Mouse (Mus musculus): ENCODE data around the gene Clec11a. TPM values are rescaled to one million over a fixed set of nuclear protein-coding genes. Genes with fewer than 3 reads are reported as not detected.

The Clec11a gene
- 1.2 and 1.4 TPM in 2 replicates for polyA plus RNA-seq (2012; rRNA removed)

- no peak for DNase-seq (ENCODE audit: low read depth, low spot score)
These were observed at the start of gene Clec11a for GRCm38 (mm10) chr7:44306516-44307240. TSS of gene Clec11a (minus strand) at chr7:44306902.

DNA sequence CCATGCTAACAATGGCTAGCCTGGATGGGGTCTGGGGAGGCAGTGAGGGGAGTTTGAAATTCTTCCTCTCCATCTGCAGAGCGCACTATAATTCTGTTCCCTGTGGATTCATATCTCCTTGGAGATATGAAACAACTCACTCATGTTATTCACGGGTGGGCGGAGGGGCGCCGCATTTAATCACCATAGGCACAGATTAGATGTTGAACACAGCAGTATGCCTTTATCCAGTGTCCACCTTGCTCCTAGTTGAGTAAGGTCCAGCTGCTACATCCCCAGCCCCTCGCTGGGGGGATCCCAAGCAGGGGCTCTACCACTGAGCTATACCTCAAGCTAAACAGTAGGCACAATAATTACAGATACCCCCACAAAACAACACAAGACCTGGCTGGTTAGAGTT, 48.7 kb upstream of the Clec11a start:
- 72% methylated on average over 6 of the region's 6 CpGs for WGBS
- DNase-seq (ENCODE audit: low read depth, low spot score), result no peak

More at GRCm38 (mm10) chr7:44306516-44307240, at the start of gene Clec11a:
- WGBS, result 74% methylated on average over 6 of the region's 6 CpGs

DNA sequence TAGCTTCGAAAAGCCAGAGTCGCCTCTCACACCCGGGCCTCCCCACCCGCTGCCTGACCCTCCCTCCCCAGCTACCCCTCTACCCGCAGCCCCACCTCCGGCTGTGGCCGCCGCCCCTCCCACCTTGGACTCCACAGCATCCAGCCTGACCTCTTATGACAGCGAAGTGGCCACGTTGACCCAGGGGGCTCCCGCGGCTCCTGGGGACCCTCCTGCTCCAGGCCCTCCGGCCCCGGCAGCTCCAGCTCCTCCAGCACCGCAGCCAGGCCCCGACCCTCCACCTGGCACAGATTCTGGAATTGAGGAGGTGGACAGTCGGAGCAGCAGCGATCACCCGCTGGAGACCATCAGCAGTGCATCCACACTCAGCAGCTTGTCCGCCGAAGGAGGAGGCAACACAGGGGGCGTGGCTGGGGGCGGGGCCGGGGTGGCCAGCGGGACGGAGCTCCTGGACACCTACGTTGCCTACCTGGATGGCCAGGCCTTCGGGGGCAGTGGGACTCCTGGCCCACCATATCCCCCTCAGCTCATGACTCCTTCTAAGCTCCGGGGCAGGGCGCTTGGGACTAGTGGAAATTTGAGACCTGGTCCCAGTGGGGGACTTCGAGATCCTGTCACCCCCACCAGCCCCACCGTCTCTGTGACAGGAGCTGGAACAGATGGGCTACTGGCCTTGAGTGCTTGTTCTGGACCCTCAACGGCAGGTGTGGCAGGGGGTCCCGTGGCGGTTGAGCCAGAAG, 47.1 kb upstream of the Clec11a start:
- no peak for DNase-seq (ENCODE audit: low read depth, low spot score)
- WGBS, result 2% methylated on average over 35 of the region's 35 CpGs

GRCm38 (mm10) chr7:44352750-44353600, 46.3 kb upstream of the Clec11a start:
- 5% methylated on average over 71 of the region's 71 CpGs for WGBS
- DNase-seq (ENCODE audit: low read depth, low spot score), result no peak

DNA sequence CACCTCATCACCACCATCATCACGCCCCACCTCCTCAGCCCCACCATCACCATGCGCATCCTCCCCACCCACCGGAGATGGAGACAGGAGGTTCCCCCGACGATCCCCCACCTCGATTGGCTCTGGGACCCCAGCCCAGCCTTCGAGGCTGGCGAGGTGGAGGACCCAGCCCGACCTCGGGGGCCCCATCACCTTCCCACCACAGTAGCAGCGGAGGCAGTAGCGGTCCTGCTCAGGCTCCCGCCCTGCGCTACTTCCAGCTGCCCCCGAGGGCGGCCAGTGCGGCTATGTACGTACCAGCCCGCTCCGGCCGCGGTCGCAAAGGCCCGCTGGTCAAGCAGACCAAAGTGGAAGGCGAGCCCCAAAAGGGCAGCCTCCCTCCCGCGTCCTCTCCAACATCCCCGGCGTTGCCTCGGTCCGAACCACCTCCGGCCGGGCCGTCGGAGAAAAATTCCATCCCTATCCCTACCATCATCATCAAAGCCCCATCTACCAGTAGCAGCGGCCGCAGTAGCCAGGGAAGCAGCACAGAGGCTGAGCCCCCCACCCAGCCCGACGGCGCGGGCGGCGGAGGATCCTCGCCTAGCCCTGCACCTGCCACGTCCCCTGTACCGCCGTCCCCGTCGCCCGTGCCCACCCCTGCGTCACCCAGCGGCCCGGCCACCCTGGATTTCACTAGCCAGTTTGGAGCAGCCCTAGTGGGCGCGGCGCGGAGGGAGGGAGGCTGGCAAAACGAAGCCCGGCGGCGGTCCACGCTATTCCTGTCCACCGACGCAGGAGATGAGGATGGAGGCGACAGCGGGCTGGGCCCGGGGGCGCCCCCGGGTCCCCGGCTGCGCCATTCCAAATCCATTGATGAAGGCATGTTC, 45.4 kb upstream of the Clec11a start:
- 7% methylated on average over 71 of the region's 71 CpGs for WGBS
- no peak for DNase-seq (ENCODE audit: low read depth, low spot score)

DNA sequence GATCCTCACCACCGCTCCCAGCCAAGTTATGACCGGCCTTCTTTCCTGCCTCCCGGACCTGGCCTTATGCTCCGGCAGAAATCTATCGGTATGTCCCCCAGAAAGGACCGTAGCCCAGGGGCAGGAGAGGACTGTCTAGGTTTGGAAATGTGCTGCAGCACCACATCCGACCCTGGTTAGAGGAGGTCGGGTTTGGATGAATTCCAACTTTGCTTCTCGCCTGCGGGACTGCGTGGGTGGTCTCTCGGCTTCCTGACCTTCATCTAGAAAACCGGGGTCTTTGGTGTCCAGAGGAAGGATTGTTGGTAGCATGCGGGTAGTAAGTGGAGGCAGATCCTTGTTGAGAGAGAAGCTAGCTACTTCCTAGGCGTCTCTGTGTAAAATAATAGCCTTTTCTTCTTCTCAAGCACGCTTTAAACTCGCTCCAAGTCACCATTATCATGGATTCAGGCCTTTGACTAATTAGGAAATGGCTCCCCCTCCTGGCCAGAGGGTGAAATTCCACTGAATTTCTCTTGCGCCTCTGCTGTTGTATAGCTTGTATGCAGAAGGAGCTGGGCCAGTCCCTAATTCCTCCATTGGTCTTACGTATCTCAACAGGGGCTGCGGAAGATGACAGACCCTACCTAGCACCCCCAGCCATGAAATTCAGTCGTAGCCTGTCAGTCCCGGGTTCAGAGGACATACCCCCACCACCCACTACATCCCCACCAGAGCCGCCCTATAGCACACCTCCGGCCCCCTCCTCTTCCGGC, 44.4 kb upstream of the Clec11a start:
- 8% methylated on average over 25 of the region's 25 CpGs for WGBS
- peak; percentile 63 for DNase-seq (ENCODE audit: low read depth, low spot score)

DNA sequence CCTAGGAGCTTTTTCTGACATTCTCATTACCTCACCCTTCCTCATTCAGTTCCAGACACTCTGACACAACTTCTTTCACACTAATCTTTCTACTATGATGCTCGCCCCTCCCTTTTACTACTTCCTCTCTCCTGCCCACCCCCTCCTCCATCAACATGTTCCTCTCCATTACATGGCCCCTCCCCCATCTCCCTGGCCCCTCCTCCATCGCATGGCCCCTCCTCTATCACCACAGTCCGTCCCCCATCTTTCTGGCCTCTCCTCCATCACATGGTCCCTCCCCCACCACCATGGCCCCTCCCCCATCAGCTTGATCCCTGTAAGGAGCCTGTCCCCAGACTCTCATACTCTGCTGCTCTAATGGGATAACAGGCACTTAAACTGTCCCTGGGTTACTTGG, 42.3 kb upstream of the Clec11a start:
- no peak for DNase-seq (ENCODE audit: low read depth, low spot score)
- WGBS, result 23% methylated on average over 3 of the region's 3 CpGs

DNA sequence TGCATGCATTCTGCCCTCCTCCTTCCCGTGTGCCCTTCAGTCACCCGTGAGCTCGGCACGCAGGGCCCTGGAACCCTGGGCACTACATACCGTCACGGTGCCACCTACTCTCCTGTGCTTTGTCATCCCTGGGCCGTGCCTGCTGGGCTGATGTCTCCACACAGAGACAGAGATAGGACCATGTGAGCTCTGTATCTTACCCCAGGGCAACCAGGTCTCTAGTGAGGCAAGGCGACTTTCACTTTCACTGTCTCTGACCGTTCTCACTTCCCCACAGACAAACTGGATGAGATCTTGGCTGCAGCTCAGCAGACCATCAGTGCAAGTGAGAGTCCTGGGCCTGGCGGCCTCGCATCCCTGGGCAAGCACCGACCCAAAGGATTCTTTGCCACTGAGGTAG, 37.9 kb upstream of the Clec11a start:
- 56% methylated on average over 12 of the region's 12 CpGs for WGBS
- DNase-seq (ENCODE audit: low read depth, low spot score), result no peak

DNA sequence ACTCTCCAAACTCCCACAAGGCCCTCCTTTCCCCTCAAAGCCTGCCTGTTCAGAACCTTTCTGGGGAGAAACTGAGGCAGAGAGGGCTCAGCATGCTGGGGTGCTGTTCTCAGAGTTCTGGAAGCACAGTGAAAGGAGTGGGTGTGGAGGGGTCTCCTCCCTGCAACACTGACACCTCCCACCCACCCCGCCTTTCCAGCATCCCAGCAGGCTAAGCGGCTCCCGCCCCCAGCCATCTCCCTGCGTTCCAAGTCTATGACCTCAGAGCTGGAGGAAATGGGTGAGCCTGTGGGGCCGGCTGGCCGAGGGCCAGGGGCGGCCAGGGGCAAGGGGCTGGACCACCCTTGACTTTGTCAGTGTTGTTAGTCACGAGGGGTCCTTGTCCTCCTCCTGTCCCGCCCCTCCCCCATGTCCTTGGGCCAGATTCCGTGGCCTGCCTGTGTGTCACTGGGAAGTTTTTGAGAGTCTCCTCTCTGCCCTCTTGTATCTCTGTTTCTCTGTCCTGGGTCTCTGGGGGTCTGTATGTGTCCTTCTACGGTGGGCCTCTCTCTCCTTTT, 36.8 kb upstream of the Clec11a start:
- WGBS, result 18% methylated on average over 11 of the region's 11 CpGs

DNA sequence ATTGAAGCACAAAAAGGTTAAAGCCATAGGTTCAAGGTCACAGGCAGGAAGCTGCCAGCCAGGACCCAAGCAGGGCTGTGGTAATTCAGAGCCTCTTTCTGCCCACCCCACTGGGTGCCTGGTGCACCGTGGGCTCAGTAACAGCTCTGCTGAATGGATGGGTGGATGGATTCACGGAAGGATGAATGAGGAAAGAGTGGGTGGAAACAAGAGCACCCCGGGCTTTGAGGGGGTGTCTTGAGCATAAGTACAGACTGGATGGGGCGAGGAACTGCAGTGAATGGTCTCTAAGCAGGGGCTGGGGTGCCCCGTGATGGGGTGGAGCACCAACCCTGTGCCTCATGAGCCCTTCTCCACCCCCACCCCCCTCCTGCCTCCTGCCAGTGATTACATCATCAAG, 35.0 kb upstream of the Clec11a start:
- WGBS, result 57% methylated on average over 5 of the region's 5 CpGs
- DNase-seq (ENCODE audit: low read depth, low spot score), result no peak

More for the DNA sequence above, 36.8 kb upstream of the Clec11a start:
- no peak for DNase-seq (ENCODE audit: low read depth, low spot score)

- 86% methylated on average over 10 of the region's 10 CpGs for WGBS
- DNase-seq (ENCODE audit: low read depth, low spot score), result no peak
These were observed 34.4 kb upstream of the Clec11a start for GRCm38 (mm10) chr7:44341119-44341518.

DNA sequence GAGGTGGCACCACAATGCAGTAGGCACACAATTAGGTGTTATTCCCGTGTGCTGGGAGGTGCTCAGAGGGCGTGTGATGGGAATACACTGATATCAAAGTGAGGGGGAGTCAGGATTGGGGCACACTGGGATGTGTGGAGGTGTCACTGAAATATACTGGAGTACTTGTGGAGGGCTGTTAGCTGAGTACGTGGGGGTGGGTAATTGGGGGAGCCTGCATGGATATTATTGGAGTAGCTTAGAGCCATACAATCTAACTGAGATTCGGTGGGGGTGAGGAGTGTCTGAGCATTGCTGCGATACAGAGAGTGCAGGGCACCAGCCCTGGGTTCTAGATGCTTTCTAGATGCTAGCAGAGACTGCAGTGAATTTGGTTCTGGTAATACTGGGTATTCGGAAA, 33.5 kb upstream of the Clec11a start:
- DNase-seq (ENCODE audit: low read depth, low spot score), result no peak
- 56% methylated on average over 6 of the region's 6 CpGs for WGBS

DNA sequence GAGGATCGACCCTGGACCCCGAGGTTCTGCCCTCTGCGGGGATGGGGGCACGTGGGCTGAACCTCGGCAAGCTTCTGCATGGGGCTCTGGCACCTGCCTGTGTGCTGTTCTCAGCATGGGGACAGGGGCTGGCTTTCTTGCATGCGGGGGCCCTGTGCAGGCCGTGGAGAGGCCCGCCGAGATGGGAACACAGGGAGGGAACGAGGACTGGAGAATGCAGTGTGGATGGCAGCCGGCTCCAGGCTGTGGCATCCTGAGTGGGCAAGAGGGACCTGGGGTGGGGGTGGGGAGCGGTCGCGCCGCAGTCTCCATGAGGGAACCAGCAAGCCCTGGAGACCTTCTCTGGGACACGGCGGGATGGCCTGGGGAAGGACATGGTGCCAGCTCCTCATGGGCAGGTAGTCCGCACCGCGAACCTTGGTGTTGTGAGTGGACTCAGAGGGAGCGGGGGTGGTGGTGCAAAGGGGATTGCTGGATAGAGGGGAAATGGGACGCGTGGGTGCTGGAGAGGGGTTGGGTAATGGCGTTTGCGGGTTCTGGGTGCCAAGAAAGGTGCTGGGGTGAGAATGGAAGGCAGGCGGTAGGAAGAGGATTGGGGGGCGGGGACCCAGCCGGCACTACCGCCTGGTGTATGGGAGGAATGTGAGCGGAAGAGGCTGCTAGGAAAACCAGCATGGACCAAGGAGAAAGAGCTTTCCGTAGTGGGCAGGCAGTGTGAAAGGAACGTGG, 30.6 kb upstream of the Clec11a start:
- DNase-seq (ENCODE audit: low read depth, low spot score), result no peak
- WGBS, result 8% methylated on average over 32 of the region's 32 CpGs

- WGBS, result 5% methylated on average over 42 of the region's 54 CpGs
These were observed 29.6 kb upstream of the Clec11a start for GRCm38 (mm10) chr7:44336046-44337021.

GRCm38 (mm10) chr7:44335031-44335878, 28.6 kb upstream of the Clec11a start:
- DNase-seq (ENCODE audit: low read depth, low spot score), result no peak
- 5% methylated on average over 39 of the region's 40 CpGs for WGBS

More at GRCm38 (mm10) chr7:44336046-44337021, 29.6 kb upstream of the Clec11a start:
- no peak for DNase-seq (ENCODE audit: low read depth, low spot score)

- WGBS, result 65% methylated on average over 14 of the region's 14 CpGs
- DNase-seq (ENCODE audit: low read depth, low spot score), result no peak
These were observed 27.4 kb upstream of the Clec11a start for GRCm38 (mm10) chr7:44334139-44334538.
